ENCODE assay signal across 9 mouse cellular contexts in the genomic region with DNA sequence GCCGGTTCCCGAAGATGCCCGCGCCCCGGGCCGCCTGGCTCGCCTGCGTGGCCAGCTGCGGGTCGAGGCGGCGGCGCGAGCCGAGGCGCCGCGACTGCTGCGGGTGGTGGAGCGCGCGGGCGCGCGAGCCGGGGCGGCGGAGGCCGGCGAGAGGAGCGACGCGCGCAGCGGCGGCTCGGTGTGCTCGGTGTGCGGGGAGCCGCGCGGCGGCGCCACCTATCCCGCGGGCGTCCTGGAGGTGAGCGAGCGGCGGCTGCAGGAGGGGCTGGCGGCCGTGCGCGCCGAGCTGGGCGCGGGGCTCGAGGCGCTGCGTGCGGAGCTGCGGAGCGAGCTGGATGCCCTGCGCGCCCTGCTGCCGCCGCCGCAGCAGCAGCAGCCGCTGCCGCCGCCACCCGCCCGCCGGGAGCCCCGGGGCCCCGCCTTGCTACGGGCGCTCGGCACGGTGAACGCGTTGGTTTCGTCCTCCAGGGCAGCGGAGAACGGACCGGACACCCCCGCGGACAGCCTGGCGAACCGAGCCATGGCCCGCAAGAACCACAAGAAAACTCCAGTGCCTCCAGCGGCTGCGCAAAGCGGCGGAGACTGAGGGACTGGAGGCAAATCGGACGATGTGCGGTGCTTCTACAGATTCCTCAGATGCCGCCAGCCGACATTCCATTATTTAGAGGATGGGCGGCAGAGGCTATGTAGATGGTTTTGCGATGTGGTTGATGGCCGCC. TPM values are rescaled to one million over a fixed set of nuclear protein-coding genes. Genes with fewer than 3 reads are reported as not detected.
A peak's percentile ranks its signal among the peaks of the same experiment; 100 is the strongest.
DNase-seq lines count a peak whose midpoint lies in the region; ATAC-seq and TF ChIP-seq lines count a peak whose summit lies in the region.
"Had no signal": no experiment of that assay in that cellular context is flagged by ENCODE, and none has a peak within 500 bp of the region (broad histone marks: within the 10 kb centered on the region; RNA-seq: fewer than 3 reads in every experiment).

No protein-coding gene starts in this region.

- ATAC-seq in forebrain, embryonic 14.5 days = peak; percentile 75
- peak; percentile 78 for ATAC-seq in neural tube, embryonic 14.5 days (ENCODE audit: low read depth)

- H3K27ac ChIP-seq in left cerebral cortex, adult 2 months = peak overlapping the region; percentile 94
- peak overlapping the region; percentile 74 for H3K27ac ChIP-seq in forebrain, embryonic 14.5 days (ENCODE audit: low read depth, low read length)
- H3K27ac ChIP-seq in neural tube, embryonic 14.5 days (ENCODE audit: low read depth, low read length) = peak overlapping the region; percentile 93
- H3K27ac ChIP-seq: macrophage had no signal

- no peaks in the 10 kb centered on the region; the same call in 1 of the 2 replicates for H3K4me1 ChIP-seq in forebrain, embryonic 14.5 days (ENCODE audit: control insufficient read depth, insufficient read depth, low read length)
- H3K4me1 ChIP-seq in neural tube, embryonic 14.5 days (ENCODE audit: control insufficient read depth, insufficient read depth, low read length) = peaks cover 7% of the 10 kb centered on the region; the same call in 1 of the 2 replicates

- H3K4me2 ChIP-seq in forebrain, embryonic 14.5 days (ENCODE audit: low read length) = peak overlapping the region; percentile 77
- H3K4me2 ChIP-seq in neural tube, embryonic 14.5 days (ENCODE audit: low read depth, low read length) = peak overlapping the region; percentile 79

- peaks cover 65% of the 10 kb centered on the region for H3K27me3 ChIP-seq in forebrain, embryonic 14.5 days (replicated peaks; ENCODE audit: control insufficient read depth, insufficient read depth, low read length)
- H3K27me3 ChIP-seq in neural tube, embryonic 14.5 days (ENCODE audit: control insufficient read depth, insufficient read depth, low read length) = peaks cover 17% of the 10 kb centered on the region

- peak overlapping the region; percentile 69 for H3K4me3 ChIP-seq in left cerebral cortex, adult 2 months
- peak overlapping the region; percentile 50 for H3K4me3 ChIP-seq in forebrain, embryonic 14.5 days (ENCODE audit: low read depth, low read length)
- H3K4me3 ChIP-seq in neural tube, embryonic 14.5 days (ENCODE audit: low read depth, low read length) = peak overlapping the region; percentile 58

- peak; percentile 67 to 76 for DNase-seq in left cerebral cortex, adult 2 months (ENCODE audit: extremely low spot score in 1 of 2, low spot score in 2 of 2)
- DNase-seq in left cerebral cortex, adult 11 months (ENCODE audit: low spot score) = no peak
- peak; percentile 76 for DNase-seq in cerebellum, adult 11-12 months
- DNase-seq in forebrain, embryonic 14.5 days (ENCODE audit: low spot score) = peak; percentile 54
- DNase-seq in left cerebral cortex, postnatal 25 days (ENCODE audit: low spot score in 2 of 2) = peak; percentile 70 to 76
- no peak for DNase-seq in urinary bladder, postnatal 4 days (ENCODE audit: low spot score in 2 of 2)
- no peak for DNase-seq in c-Kit-positive CD71-positive TER-119-positive erythroid progenitor cells, embryonic 14.5 days (ENCODE audit: low spot score)

- no peaks in the 10 kb centered on the region for H3K9me3 ChIP-seq in forebrain, embryonic 14.5 days (replicated peaks; ENCODE audit: control insufficient read depth, low read length)
- no peaks in the 10 kb centered on the region for H3K9me3 ChIP-seq in neural tube, embryonic 14.5 days (ENCODE audit: control insufficient read depth, low read length)

- intact Hi-C loops in left cerebral cortex, adult 2 months (cut with DNase I) = no loop called here
- intact Hi-C loops in left cerebral cortex, postnatal 25 days (cut with DNase I) = no loop called here

- no peak; the same call in none of the 2 replicates for TF ChIP-seq CTCF in left cerebral cortex, adult 2 months (IDR thresholded peaks at IDR 0.05)

- peaks cover 7% of the 10 kb centered on the region; the same call in 1 of the 2 replicates for H3K36me3 ChIP-seq in forebrain, embryonic 14.5 days (ENCODE audit: control insufficient read depth, insufficient read depth, low read length)
- H3K36me3 ChIP-seq in neural tube, embryonic 14.5 days (ENCODE audit: control insufficient read depth, insufficient read depth, low read length) = no peaks in the 10 kb centered on the region

- WGBS in forebrain, embryonic 14.5 days = under 1% methylated on average over 61 of the region's 103 CpGs
- WGBS in neural tube, embryonic 14.5 days = under 1% methylated on average over 86 of the region's 103 CpGs

- H3K9ac ChIP-seq in forebrain, embryonic 14.5 days (ENCODE audit: low read length) = peak overlapping the region; percentile 73
- H3K9ac ChIP-seq in neural tube, embryonic 14.5 days (replicated peaks; ENCODE audit: low read depth, low read length) = peak overlapping the region; percentile 86

RNA-seq across cellular contexts. Expression of a gene that starts 0.9 kb away (rescaled TPM):
- total RNA-seq in left cerebral cortex, adult 2 months (2021) = 1 to 10 TPM; 3.4 to 4.1 TPM
- polyA plus RNA-seq in forebrain, embryonic 14.5 days (2014; fragmentation: Nextera tagmentation; extraction: Ambion mirVana) = 1.0 and 1.5 TPM in 2 replicates
- 1 to 10 TPM; 4.7 to 5.4 TPM for total RNA-seq in left cerebral cortex, postnatal 25 days (2021)
- polyA plus RNA-seq in neural tube, embryonic 14.5 days (2014; fragmentation: Nextera tagmentation; extraction: Ambion mirVana) = 4.7 and 6.5 TPM in 2 replicates
- polyA plus RNA-seq: macrophage had no signal

RNA-seq across cellular contexts. Expression of a gene that starts 4.3 kb away (rescaled TPM):
- total RNA-seq in left cerebral cortex, adult 2 months (2021) = 10 to 100 TPM; 12.2 to 16.4 TPM
- 4.0 and 5.0 TPM in 2 replicates for polyA plus RNA-seq in forebrain, embryonic 14.5 days (2014; fragmentation: Nextera tagmentation; extraction: Ambion mirVana)
- total RNA-seq in left cerebral cortex, postnatal 25 days (2021) = 10 to 100 TPM; 12.3 to 13.8 TPM
- 3.9 and 4.0 TPM in 2 replicates for polyA plus RNA-seq in neural tube, embryonic 14.5 days (2014; fragmentation: Nextera tagmentation; extraction: Ambion mirVana)

RNA-seq across cellular contexts. Expression of a gene that starts 36.8 kb away (rescaled TPM):
- 1 to 10 TPM; 2.8 to 5.9 TPM for total RNA-seq in left cerebral cortex, adult 2 months (2021)
- 0.89 and 1.1 TPM in 2 replicates for polyA plus RNA-seq in forebrain, embryonic 14.5 days (2014; fragmentation: Nextera tagmentation; extraction: Ambion mirVana)
- 1 to 10 TPM; 2.9 to 3.2 TPM for total RNA-seq in left cerebral cortex, postnatal 25 days (2021)
- polyA plus RNA-seq in neural tube, embryonic 14.5 days (2014; fragmentation: Nextera tagmentation; extraction: Ambion mirVana) = 0.95 and 2.0 TPM in 2 replicates

RNA-seq across cellular contexts. Expression of a gene that starts 57.6 kb away (rescaled TPM):
- 1 to 10 TPM; 2.3 to 3.2 TPM for total RNA-seq in left cerebral cortex, adult 2 months (2021)
- 0.26 and 0.38 TPM in 2 replicates for polyA plus RNA-seq in forebrain, embryonic 14.5 days (2014; fragmentation: Nextera tagmentation; extraction: Ambion mirVana)
- 1 to 10 TPM; 1.9 to 2.9 TPM for total RNA-seq in left cerebral cortex, postnatal 25 days (2021)
- 0.21 and 0.36 TPM in 2 replicates for polyA plus RNA-seq in neural tube, embryonic 14.5 days (2014; fragmentation: Nextera tagmentation; extraction: Ambion mirVana)
- polyA plus RNA-seq: macrophage had no signal

Comparison
In these comparisons a context has a peak if more than half of its experiments do, and no peak if none do; other contexts are left out.
1. DNase-seq: peak in left cerebral cortex, adult 2 months (2 of 2), cerebellum, adult 11-12 months (single experiment), forebrain, embryonic 14.5 days (single experiment) and left cerebral cortex, postnatal 25 days (2 of 2); none in left cerebral cortex, adult 11 months (single experiment), urinary bladder, postnatal 4 days (0 of 2) and c-Kit-positive CD71-positive TER-119-positive erythroid progenitor cells, embryonic 14.5 days (single experiment).
2. Peak in every context shown above with its lines, with median percentiles within 50 percentile points of each other: H3K27ac ChIP-seq and H3K4me3 ChIP-seq.